Mouse (Mus musculus): Measurements from ENCODE around the gene Lrrfip1.

DNA sequence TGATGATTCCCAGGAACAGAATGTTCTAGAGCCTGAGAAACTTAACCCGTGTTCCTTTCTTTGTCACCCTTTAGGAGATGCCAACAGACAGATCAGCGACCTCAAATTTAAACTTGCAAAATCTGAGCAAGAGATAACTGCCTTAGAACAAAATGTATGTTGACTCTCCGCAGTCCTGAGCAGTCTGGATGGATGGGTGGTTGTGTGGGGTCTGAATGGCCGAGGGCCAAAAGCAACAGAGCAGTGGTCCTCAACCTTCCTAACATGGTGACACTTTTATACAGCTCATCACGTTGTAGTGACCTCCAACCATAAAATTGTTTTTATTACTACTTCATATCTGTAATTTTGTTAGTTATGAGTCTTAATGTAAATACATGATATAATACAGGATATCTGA lies 124.5 kb downstream of the Lrrfip1 start:
- TF ChIP-seq POLR2A (IDR thresholded peaks at IDR 0.05; ENCODE audit: borderline replicate concordance, low read depth, low read length) (no peak), CTCF (IDR thresholded peaks at IDR 0.05; ENCODE audit: low read depth, low read length) (no peak)

Measured in bone marrow macrophage, adult 2 months (primary cell).